Mouse (Mus musculus): ENCODE measurements around the gene Spg7. TPM values are rescaled to one million over a fixed set of nuclear protein-coding genes. Genes with fewer than 3 reads are reported as not detected.

Spg7 gene
- polyA plus RNA-seq, 1 experiment = 14.6 TPM

DNA sequence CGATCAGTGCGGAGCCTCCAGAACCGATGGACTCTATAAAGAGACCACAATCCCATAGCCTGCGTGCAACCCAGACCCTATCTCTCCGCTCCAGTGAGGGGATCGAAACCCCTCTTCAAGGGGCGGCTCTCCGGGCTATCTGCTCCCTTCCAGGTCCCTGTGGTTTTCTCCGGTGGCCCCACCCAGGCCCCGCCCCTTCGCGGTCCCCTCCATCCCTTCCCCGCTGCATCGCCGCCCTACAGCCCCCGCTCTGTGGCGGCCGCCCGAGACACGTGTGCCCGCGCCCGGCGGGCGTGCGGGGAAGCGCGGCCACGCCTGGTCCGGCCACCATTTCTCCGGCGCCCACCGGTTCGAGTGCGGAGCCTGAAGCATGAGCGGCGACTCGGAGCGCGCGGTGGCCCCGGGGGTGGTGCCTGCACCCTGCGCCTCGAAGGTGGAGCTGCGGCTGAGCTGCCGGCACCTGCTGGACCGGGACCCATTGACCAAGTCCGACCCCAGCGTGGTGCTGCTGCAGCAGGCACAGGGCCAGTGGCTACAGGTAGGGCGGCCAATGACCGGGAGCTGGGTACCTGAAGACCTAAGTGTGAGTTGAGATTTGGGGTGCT, 54.5 kb downstream of the Spg7 start, which contains the start of gene Cpne7:
Gene Cpne7, plus strand, starts transcription at position 248 of the 605 bp plus-strand sequence.
- TF ChIP-seq GATA1 (IDR thresholded peaks at IDR 0.05; ENCODE audit: borderline replicate concordance, low read length) (no peak), FLI1 (IDR thresholded peaks at IDR 0.05; ENCODE audit: low read length) (no peak)
- Histone ChIP-seq H3K4me3 (replicated peaks) (peak within 1 kb of the TSS; percentile 89), H3K36me3 (replicated peaks; ENCODE audit: low read length) (no peaks in the 10 kb centered on the region), H3K4me1 (peaks cover 56% of the 10 kb centered on the region), H3K9me3 (no peaks in the 10 kb centered on the region), H3K27me3 (replicated peaks) (peaks cover 65% of the 10 kb centered on the region)

DNA sequence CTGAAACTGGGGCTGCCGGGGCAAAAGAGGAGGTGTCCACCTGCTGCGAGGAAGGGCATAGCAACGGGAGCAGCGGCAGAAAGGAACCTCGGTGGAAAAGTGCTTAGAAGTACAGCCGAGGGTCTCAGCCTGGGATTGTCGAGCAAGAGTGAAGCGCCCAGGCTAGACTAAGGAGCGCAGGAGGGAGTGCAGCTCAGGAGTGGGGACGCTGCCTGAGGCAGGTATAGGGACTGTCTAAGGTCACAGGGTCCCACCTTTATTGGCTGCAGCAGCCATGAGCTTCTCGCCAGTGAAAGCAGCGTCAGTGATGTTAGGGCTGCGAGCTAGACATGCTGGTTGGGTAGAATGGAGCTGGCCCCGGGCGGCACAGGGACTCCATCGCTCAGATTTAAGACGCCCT, 55.0 kb downstream of the Spg7 start:
- Histone ChIP-seq H3K9me3 (no peaks in the 10 kb centered on the region), H3K27me3 (replicated peaks) (peaks cover 70% of the 10 kb centered on the region), H3K4me3 (replicated peaks) (peak overlapping the region; percentile 89), H3K4me1 (peaks cover 58% of the 10 kb centered on the region), H3K36me3 (replicated peaks; ENCODE audit: low read length) (no peaks in the 10 kb centered on the region)
- TF ChIP-seq FLI1 (IDR thresholded peaks at IDR 0.05; ENCODE audit: low read length) = no peak
- TF ChIP-seq GATA1 (IDR thresholded peaks at IDR 0.05; ENCODE audit: borderline replicate concordance, low read length) = no peak

DNA sequence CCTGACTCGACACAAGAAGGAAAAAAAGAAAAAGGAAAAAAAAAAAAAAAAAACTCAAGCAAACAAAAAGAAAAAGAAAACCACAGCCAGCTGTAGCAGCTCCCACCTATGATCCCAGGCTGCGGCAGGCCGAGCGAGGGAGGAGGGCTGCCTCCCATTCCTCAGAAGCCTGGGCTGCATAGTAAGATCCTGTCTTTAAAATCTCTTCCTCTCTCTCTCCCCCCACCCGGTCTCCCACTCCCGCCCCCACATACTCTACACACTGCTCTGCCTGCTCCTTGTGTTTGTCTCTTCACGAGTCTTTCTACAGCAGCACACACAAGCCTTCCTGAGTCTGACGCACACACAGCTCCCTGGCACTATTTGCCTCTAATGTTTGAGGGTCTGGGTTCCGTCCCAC, 59.3 kb downstream of the Spg7 start:
- Histone ChIP-seq H3K36me3 (replicated peaks; ENCODE audit: low read length) (no peaks in the 10 kb centered on the region), H3K4me1 (peaks cover 33% of the 10 kb centered on the region), H3K27me3 (replicated peaks) (peaks cover 86% of the 10 kb centered on the region), H3K9me3 (no peaks in the 10 kb centered on the region), H3K4me3 (replicated peaks) (no peak overlapping the region)
- TF ChIP-seq GATA1 (IDR thresholded peaks at IDR 0.05; ENCODE audit: borderline replicate concordance, low read length) (no peak), FLI1 (IDR thresholded peaks at IDR 0.05; ENCODE audit: low read length) (no peak)

DNA sequence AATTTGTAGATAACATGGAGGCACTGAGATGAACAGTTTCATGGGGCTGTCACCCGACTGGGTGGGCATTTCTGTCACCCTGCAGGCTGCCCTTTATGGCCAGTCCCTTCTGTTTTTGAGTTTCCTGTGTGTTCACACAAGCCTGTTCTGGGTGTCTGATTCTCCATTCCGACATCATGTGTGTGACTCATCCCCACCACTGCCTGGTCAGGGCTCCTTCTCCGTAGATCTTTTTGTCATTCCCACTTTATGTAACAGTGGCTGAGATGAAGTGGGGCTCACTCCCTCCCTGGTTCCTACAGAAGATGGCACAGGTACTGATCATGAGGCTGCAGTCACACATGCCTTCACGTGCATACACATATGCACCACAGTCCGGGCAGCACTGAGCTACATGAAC, 59.9 kb downstream of the Spg7 start:
- H3K36me3 ChIP-seq (replicated peaks; ENCODE audit: low read length) = no peaks in the 10 kb centered on the region

DNA sequence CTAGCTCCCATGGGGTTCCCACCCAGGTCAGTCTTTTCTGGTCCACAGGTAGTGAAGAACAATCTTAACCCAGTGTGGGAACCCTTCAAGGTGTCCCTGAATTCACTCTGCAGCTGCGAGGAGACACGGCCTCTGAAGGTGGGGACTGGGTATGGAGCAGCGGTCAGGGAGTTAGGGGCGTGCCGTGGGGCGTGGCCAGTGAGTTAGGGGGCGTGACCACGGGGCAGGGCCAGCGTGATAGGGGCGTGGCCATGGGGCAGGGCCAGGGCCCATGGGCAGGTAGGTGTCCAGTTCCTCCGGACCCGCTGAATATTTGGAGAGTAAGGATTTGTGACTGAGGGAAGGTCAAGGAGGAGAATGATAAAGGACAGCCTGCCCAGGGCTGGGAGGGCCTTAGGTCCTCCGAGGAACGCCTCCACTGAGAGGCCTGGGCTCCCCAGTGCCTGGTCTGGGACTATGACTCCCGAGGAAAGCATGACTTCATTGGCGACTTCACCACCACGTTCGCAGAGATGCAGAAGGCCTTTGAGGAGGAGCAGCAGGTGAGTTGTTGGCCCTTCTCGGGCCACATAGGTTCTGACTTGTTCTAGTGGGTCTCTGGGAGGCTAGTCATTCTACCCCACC, 63.6 kb downstream of the Spg7 start:
- TF ChIP-seq FLI1 (IDR thresholded peaks at IDR 0.05; ENCODE audit: low read length) (no peak), GATA1 (IDR thresholded peaks at IDR 0.05; ENCODE audit: borderline replicate concordance, low read length) (no peak)
- Histone ChIP-seq H3K4me1 (peaks cover 16% of the 10 kb centered on the region), H3K27me3 (replicated peaks) (peaks cover 91% of the 10 kb centered on the region), H3K4me3 (replicated peaks) (peak overlapping the region; percentile 64), H3K9me3 (no peaks in the 10 kb centered on the region), H3K36me3 (replicated peaks; ENCODE audit: low read length) (no peaks in the 10 kb centered on the region)

More for the DNA sequence above, 59.9 kb downstream of the Spg7 start:
- Histone ChIP-seq H3K4me1 (peaks cover 27% of the 10 kb centered on the region), H3K27me3 (replicated peaks) (peaks cover 86% of the 10 kb centered on the region), H3K9me3 (no peaks in the 10 kb centered on the region), H3K4me3 (replicated peaks) (peak overlapping the region; percentile 29)
- TF ChIP-seq FLI1 (IDR thresholded peaks at IDR 0.05; ENCODE audit: low read length) (no peak), GATA1 (IDR thresholded peaks at IDR 0.05; ENCODE audit: borderline replicate concordance, low read length) (no peak)

DNA sequence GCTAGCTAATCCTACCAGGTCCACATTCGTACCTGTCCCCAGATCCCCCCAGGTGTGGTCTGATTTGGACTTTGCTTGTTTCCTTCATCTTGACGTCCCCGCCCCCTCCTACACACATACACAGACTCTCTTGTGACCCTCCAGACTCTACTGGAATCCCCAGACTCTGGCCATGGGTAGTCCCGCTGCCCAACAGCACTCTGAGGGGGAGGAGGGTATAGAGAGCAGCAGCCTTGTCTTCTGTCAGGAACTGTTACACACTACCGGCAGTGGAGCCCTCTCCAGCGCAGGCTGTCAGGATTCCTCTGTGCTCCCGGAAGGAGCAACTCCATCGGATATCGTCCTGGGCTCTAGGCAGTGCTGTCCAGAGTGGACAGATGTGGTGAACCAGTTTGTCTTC, 68.3 kb downstream of the Spg7 start:
- no peaks in the 10 kb centered on the region for H3K36me3 ChIP-seq (replicated peaks; ENCODE audit: low read length)
- H3K4me3 ChIP-seq (replicated peaks) = no peak overlapping the region
- no peak for TF ChIP-seq GATA1 (IDR thresholded peaks at IDR 0.05; ENCODE audit: borderline replicate concordance, low read length)
- TF ChIP-seq FLI1 (IDR thresholded peaks at IDR 0.05; ENCODE audit: low read length) = no peak
- peaks cover 11% of the 10 kb centered on the region for H3K9me3 ChIP-seq
- H3K4me1 ChIP-seq = peaks cover 15% of the 10 kb centered on the region
- H3K27me3 ChIP-seq (replicated peaks) = peaks cover 88% of the 10 kb centered on the region

DNA sequence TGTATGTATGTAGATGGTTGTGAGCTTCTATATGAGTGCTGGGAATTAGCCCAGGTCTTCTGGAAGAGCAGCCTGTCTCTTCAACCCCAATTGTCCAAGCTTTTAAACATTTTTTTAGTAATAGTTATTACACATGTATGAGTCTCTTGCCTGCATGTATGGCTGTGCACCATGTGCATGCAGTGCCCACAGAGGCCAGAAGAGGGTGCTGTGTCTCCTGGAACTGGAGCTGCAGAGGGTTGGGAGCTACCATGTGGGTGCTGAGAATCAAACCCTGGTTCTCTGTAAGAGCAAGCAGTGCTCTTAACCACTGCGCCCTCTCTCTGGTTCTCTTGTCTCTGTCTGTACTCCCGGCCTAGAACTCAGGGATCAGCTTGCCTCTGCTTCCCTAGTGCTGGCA, 70.2 kb downstream of the Spg7 start:
- peaks cover 16% of the 10 kb centered on the region for H3K4me1 ChIP-seq
- peaks cover 11% of the 10 kb centered on the region for H3K9me3 ChIP-seq
- TF ChIP-seq FLI1 (IDR thresholded peaks at IDR 0.05; ENCODE audit: low read length) (no peak), GATA1 (IDR thresholded peaks at IDR 0.05; ENCODE audit: borderline replicate concordance, low read length) (no peak)
- no peaks in the 10 kb centered on the region for H3K36me3 ChIP-seq (replicated peaks; ENCODE audit: low read length)
- no peak overlapping the region for H3K4me3 ChIP-seq (replicated peaks)
- peaks cover 85% of the 10 kb centered on the region for H3K27me3 ChIP-seq (replicated peaks)

DNA sequence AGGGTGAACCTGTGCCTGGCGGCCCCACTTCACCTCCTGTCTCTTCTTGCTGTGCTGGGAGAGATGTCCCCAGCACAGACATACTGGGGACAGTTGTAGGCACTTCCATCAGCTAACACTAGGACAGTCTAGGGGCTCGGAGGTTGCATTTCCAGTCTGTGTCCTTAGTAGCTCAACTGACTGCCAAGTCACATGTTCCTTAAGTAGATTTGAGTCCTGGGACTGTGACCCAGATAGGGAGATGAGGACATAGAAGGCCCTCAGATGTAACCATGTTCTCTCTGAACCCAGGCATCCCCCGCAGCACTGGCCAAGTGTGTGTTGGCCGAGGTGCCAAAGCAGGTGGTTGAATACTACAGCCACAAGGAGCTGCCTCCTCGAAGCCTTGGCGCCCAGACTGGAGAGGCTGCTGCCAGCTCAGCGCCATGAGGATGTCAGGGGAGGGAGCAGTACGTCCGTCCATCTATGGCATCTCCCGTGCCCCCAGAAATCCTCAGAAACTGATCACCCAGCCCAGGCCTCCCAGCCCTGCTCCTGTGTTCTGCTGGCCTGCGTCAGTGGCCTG, 71.5 kb downstream of the Spg7 start:
- no peak overlapping the region for H3K4me3 ChIP-seq (replicated peaks)
- peaks cover 16% of the 10 kb centered on the region for H3K4me1 ChIP-seq
- peaks cover 81% of the 10 kb centered on the region for H3K27me3 ChIP-seq (replicated peaks)
- H3K36me3 ChIP-seq (replicated peaks; ENCODE audit: low read length) = no peaks in the 10 kb centered on the region
- H3K9me3 ChIP-seq = peaks cover 11% of the 10 kb centered on the region
- no peak for TF ChIP-seq GATA1 (IDR thresholded peaks at IDR 0.05; ENCODE audit: borderline replicate concordance, low read length)
- no peak for TF ChIP-seq FLI1 (IDR thresholded peaks at IDR 0.05; ENCODE audit: low read length)

DNA sequence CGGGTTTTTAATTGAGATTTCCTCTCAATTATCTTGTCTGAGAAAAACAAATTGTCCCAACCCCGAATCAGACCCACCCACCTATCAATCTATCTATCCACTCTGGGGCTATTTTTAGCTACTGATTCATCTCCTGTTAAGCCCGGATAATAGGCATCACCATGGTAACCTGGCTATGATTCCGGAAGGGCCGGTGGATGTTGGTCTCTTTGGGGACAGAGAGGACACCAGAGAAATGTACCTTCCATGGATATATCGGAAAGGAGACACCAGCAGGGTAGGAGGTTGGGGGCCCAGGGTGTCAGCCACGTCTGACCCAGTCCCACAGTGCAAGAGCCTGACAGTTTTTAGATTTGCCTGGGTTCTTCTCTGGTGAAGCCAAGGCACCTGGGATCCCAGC, 72.7 kb downstream of the Spg7 start:
- Histone ChIP-seq H3K4me3 (replicated peaks) (no peak overlapping the region), H3K9me3 (peaks cover 11% of the 10 kb centered on the region), H3K4me1 (peaks cover 16% of the 10 kb centered on the region), H3K27me3 (replicated peaks) (peaks cover 78% of the 10 kb centered on the region), H3K36me3 (replicated peaks; ENCODE audit: low read length) (no peaks in the 10 kb centered on the region)
- TF ChIP-seq GATA1 (IDR thresholded peaks at IDR 0.05; ENCODE audit: borderline replicate concordance, low read length) (no peak), FLI1 (IDR thresholded peaks at IDR 0.05; ENCODE audit: low read length) (no peak)

DNA sequence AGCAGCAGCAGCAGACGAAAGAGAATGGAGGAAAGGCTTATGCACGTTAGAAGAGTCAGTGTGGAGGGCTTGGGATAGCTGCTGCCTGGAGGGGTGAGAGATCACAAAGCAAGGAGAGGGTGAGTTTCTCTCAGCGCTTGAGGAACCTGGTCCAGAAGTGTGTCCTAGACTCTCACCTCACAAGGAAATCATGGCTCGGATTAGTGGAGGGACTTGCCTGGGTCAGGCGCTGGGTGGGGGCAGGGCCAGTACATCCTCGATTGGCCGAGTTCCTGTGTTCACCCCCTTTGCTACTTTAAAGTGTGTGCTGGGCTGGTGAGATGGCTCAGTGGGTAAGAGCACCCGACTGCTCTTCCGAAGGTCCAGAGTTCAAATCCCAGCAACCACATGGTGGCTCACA, 73.1 kb downstream of the Spg7 start:
- peaks cover 78% of the 10 kb centered on the region for H3K27me3 ChIP-seq (replicated peaks)
- no peaks in the 10 kb centered on the region for H3K36me3 ChIP-seq (replicated peaks; ENCODE audit: low read length)
- no peak overlapping the region for H3K4me3 ChIP-seq (replicated peaks)
- TF ChIP-seq FLI1 (IDR thresholded peaks at IDR 0.05; ENCODE audit: low read length) (no peak), GATA1 (IDR thresholded peaks at IDR 0.05; ENCODE audit: borderline replicate concordance, low read length) (no peak)
- peaks cover 11% of the 10 kb centered on the region for H3K9me3 ChIP-seq
- peaks cover 15% of the 10 kb centered on the region for H3K4me1 ChIP-seq

Data from megakaryocyte, embryonic 14.5 days (primary cell).